Mouse (Mus musculus) erythroblast, embryonic 14.5 days (primary cell): ENCODE data around the gene Pop5.

ENCODE experiments used
- GATA1 ChIP-seq: IDR thresholded peaks from 2 replicates; pipeline ENCODE4 v1.6.1; 2012; ENCODE audit warnings: low read length, inconsistent platforms, mixed read lengths
- TAL1 ChIP-seq: IDR thresholded peaks from 3 replicates; pipeline ENCODE4 v1.6.1; 2012; ENCODE audit warnings: low read length, inconsistent platforms, mixed read lengths

DNA sequence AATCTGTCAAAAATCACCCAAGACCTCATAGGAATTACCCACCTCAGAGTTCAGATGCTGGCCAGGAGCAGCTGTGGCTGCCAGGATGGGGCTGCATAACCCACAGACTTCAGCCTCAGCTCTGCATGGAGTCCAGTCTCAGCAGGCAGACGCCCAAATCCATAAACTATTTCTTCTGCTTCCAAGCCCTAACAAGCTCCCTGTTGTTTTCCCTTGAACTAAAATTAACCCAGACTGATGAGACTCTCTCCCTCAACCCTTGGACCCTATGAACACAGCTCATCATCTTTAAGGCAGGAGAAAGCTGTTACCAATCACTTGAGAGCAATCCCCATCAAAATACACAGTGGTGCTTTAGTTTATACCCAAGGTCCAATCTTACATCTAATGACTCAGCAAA is 19.8 kb downstream of the Pop5 start:
- TF ChIP-seq GATA1 (no peak), TAL1 (no peak)
